Mouse (Mus musculus) adrenal gland, postnatal 0 days (tissue): Measurements from ENCODE around the gene Sfxn1. TPM values are rescaled to one million over a fixed set of nuclear protein-coding genes. Genes with fewer than 3 reads are reported as not detected.

Source experiments
- polyA plus RNA-seq: library from polyadenylated mRNA; unstranded; fragments of >200 nt; fragmentation: Nextera tagmentation; extraction: Ambion mirVana; gene quantifications from 2 replicates; pipeline ENCODE4 v1.2.1, GENCODE M21; 2015

Gene Sfxn1
- 42.3 and 51.7 TPM in 2 replicates for polyA plus RNA-seq

GRCm38 (mm10) chr13:54071606-54072331 is at the start of gene Sfxn1:
Gene Sfxn1, plus strand, starts transcription at chr13:54071869.

GRCm38 (mm10) chr13:54055448-54055861 is 16.2 kb upstream of the Sfxn1 start, which contains the start of gene Drd1:
Gene Drd1, minus strand, starts transcription at chr13:54055705.

Other genes with a start within 250 kb of the Sfxn1 start
- 0.19 and 0.24 TPM in 2 replicates for gene Drd1, start 16.2 kb upstream of the Sfxn1 start, polyA plus RNA-seq
- 0.06 and 0.11 TPM in 2 replicates for gene Hrh2, start 120.3 kb downstream of the Sfxn1 start, polyA plus RNA-seq